ENCODE assay signal across 10 mouse cellular contexts in genomic region chr4:44084602-44085325, GRCm38 (mm10). TPM values are rescaled to one million over a fixed set of nuclear protein-coding genes. Genes with fewer than 3 reads are reported as not detected.
DNase-seq lines count a peak whose midpoint lies in the region; ATAC-seq and TF ChIP-seq lines count a peak whose summit lies in the region.
"Had no signal": no experiment of that assay in that cellular context is flagged by ENCODE, and none has a peak within 500 bp of the region (broad histone marks: within the 10 kb centered on the region; RNA-seq: fewer than 3 reads in every experiment).

No protein-coding gene starts in this region.

- no peaks in the 10 kb centered on the region for H3K4me1 ChIP-seq in heart, embryonic 11.5 days (ENCODE audit: control insufficient read depth, insufficient read depth, low read length)
- peaks cover 0 to 14% of the 10 kb centered on the region in 2 experiments; a peak in 2 of 4 replicates for H3K4me1 ChIP-seq in CH12.LX (ENCODE audit: control insufficient read depth in 1 of 2, insufficient read depth in 2 of 2)
- H3K4me1 ChIP-seq in intestine, postnatal 0 days (replicated peaks; ENCODE audit: control insufficient read depth, insufficient read depth, low read length): no peaks in the 10 kb centered on the region

- peak; percentile 67 for DNase-seq in heart, adult 11 months
- DNase-seq in layer of hippocampus, adult 2 months (ENCODE audit: low spot score in 2 of 2): no peak
- DNase-seq in layer of hippocampus, postnatal 10 days (ENCODE audit: low spot score in 2 of 2): no peak
- no peak for DNase-seq in CH12.LX (ENCODE audit: extremely low read depth)
- DNase-seq in cerebellum, adult 18-20 months: no peak
- DNase-seq in left cerebral cortex, postnatal 25 days (ENCODE audit: low spot score in 2 of 2): no peak
- DNase-seq: cerebellum, adult 9-11 months had no signal

- WGBS in heart, embryonic 11.5 days (ENCODE audit: insufficient replicate concordance): 81% methylated on average over 13 of the region's 13 CpGs
- WGBS in intestine, postnatal 0 days: 59% methylated on average over 13 of the region's 13 CpGs

- no peak overlapping the region for H3K4me2 ChIP-seq in heart, embryonic 11.5 days
- peak overlapping the region; percentile 54 for H3K4me2 ChIP-seq in CH12.LX (ENCODE audit: insufficient read depth, low read depth, poor library complexity, severe bottlenecking)
- H3K4me2 ChIP-seq in intestine, postnatal 0 days (replicated peaks; ENCODE audit: low read depth): peak overlapping the region; percentile 61

- H3K9ac ChIP-seq in heart, embryonic 11.5 days (ENCODE audit: low read depth, low read length): no peak overlapping the region
- no peak overlapping the region for H3K9ac ChIP-seq in CH12.LX (ENCODE audit: insufficient read depth, low read depth)
- H3K9ac ChIP-seq in intestine, postnatal 0 days (ENCODE audit: low read depth, low read length): no peak overlapping the region

- dilution Hi-C loops in CH12.LX (cut with MboI; ENCODE audit: extremely low pct_ligation_motif_present, extremely low pct_unique_long_range_greater_than_20kb, low sequenced_read_pairs): no loop called here

- no peak for TF ChIP-seq RAD21 in CH12.LX (IDR thresholded peaks at IDR 0.05; ENCODE audit: low read depth, low read length)

- no peak for TF ChIP-seq POLR2A in CH12.LX (IDR thresholded peaks at IDR 0.05; ENCODE audit: low read depth, low read length)

- H3K27me3 ChIP-seq in heart, embryonic 11.5 days (ENCODE audit: control insufficient read depth, insufficient read depth, low read length): no peaks in the 10 kb centered on the region
- H3K27me3 ChIP-seq in CH12.LX (replicated peaks): peaks cover 3% of the 10 kb centered on the region
- no peaks in the 10 kb centered on the region for H3K27me3 ChIP-seq in intestine, postnatal 0 days (replicated peaks; ENCODE audit: control insufficient read depth, insufficient read depth, low read length)

- no peaks in the 10 kb centered on the region for H3K9me3 ChIP-seq in heart, embryonic 11.5 days (replicated peaks; ENCODE audit: control insufficient read depth, low read length)
- peaks cover 2% of the 10 kb centered on the region for H3K9me3 ChIP-seq in CH12.LX (replicated peaks; ENCODE audit: low read length)
- H3K9me3 ChIP-seq in intestine, postnatal 0 days (ENCODE audit: control insufficient read depth): no peaks in the 10 kb centered on the region

- ATAC-seq in heart, embryonic 11.5 days (replicated peaks; ENCODE audit: insufficient number of reproducible peaks, low FRiP score, low TSS enrichment): no peak
- ATAC-seq in intestine, postnatal 0 days: peak; percentile 89
- ATAC-seq: hindbrain, embryonic 16.5 days had no signal

- H3K79me2 ChIP-seq in CH12.LX (replicated peaks; ENCODE audit: control insufficient read depth, extremely low read depth, insufficient read depth, poor library complexity, severe bottlenecking): no peaks in the 10 kb centered on the region

- intact Hi-C loops in left cerebral cortex, postnatal 25 days (cut with DNase I): no loop called here

- no peaks in the 10 kb centered on the region for H3K36me3 ChIP-seq in heart, embryonic 11.5 days (ENCODE audit: control insufficient read depth, insufficient read depth, low read length)
- no peaks in the 10 kb centered on the region for H3K36me3 ChIP-seq in CH12.LX (replicated peaks in 1 of 2; ENCODE audit: control insufficient read depth in 1 of 2, insufficient read depth in 1 of 2, low read length in 1 of 2)
- no peaks in the 10 kb centered on the region for H3K36me3 ChIP-seq in intestine, postnatal 0 days (ENCODE audit: control insufficient read depth, insufficient read depth)

- in situ Hi-C loops in CH12.LX (cut with MboI; ENCODE audit: low pct_ligation_motif_present, low pct_unique_long_range_greater_than_20kb, low sequenced_read_pairs): no loop called here

- no peak overlapping the region for H3K4me3 ChIP-seq in heart, embryonic 11.5 days (ENCODE audit: low read depth, low read length)
- H3K4me3 ChIP-seq in layer of hippocampus, adult 2 months: peak overlapping the region; percentile 23; the same call in 1 of the 2 replicates
- peak overlapping the region in 1 of 3 experiments; percentile 25 for H3K4me3 ChIP-seq in CH12.LX (replicated peaks in 1 of 3; ENCODE audit: low read depth in 2 of 3, low read length in 2 of 3, poor library complexity in 1 of 3)
- H3K4me3 ChIP-seq in intestine, postnatal 0 days (ENCODE audit: low read depth, low read length): peak overlapping the region; percentile 19

- H3K27ac ChIP-seq in heart, embryonic 11.5 days (ENCODE audit: low read depth, low read length): no peak overlapping the region
- H3K27ac ChIP-seq in layer of hippocampus, adult 2 months: no peak overlapping the region
- no peak overlapping the region for H3K27ac ChIP-seq in CH12.LX (ENCODE audit: insufficient read depth, low read depth)
- peak overlapping the region; percentile 30 for H3K27ac ChIP-seq in intestine, postnatal 0 days (ENCODE audit: low read depth, low read length)

- no peak for TF ChIP-seq EP300 in CH12.LX (IDR thresholded peaks at IDR 0.05; ENCODE audit: low read length)

- TF ChIP-seq CTCF in layer of hippocampus, adult 2 months (conservative IDR thresholded peaks at IDR 0.05): peak; percentile 40
- TF ChIP-seq CTCF in CH12.LX (conservative IDR thresholded peaks at IDR 0.05 in 1 of 2, IDR thresholded peaks at IDR 0.05 in 1 of 2; ENCODE audit: low read depth in 2 of 2, low read length in 2 of 2): peak in 1 of 2 experiments; percentile 48; a peak in 2 of 4 replicates
- TF ChIP-seq CTCF in intestine, postnatal 0 days (IDR thresholded peaks at IDR 0.05; ENCODE audit: low read depth): peak; percentile 59

TF ChIP-seq in CH12.LX, 34 proteins besides CTCF, POLR2A, EP300 and RAD21:
- TF ChIP-seq SMC3 (IDR thresholded peaks at IDR 0.05; ENCODE audit: low read depth, low read length) (peak; percentile 10; the same call in 1 of the 2 replicates), ELF1 (IDR thresholded peaks at IDR 0.05; ENCODE audit: low read depth, low read length) (no peak), IRF4 (IDR thresholded peaks at IDR 0.05; ENCODE audit: low read depth, low read length) (no peak), USF2 (conservative IDR thresholded peaks at IDR 0.05; ENCODE audit: low read depth, low read length) (no peak), GABPA (IDR thresholded peaks at IDR 0.05; ENCODE audit: insufficient replicate concordance, low read depth, low read length) (no peak), JUND (conservative IDR thresholded peaks at IDR 0.05; ENCODE audit: low read depth, low read length) (no peak), NRF1 (IDR thresholded peaks at IDR 0.05; ENCODE audit: low read depth, low read length) (peak; percentile 65), UBTF (IDR thresholded peaks at IDR 0.05; ENCODE audit: low read depth, low read length) (no peak), ZNF384 (IDR thresholded peaks at IDR 0.05; ENCODE audit: low read depth, low read length) (no peak)

RNA-seq across cellular contexts. Expression of gene Gne, which starts 0.8 kb away (rescaled TPM):
- 31.1 and 32.1 TPM in 2 replicates for polyA plus RNA-seq in heart, embryonic 11.5 days (2014; fragmentation: Nextera tagmentation; extraction: Ambion mirVana)
- 10 to 100 TPM; 47.4 to 53.1 TPM for total RNA-seq in layer of hippocampus, adult 2 months (2021)
- total RNA-seq in layer of hippocampus, postnatal 10 days (2021): 10 to 100 TPM; 42.9 to 43.5 TPM
- total RNA-seq in CH12.LX (2012; rRNA removed) (31.6 and 37.1 TPM in 2 replicates), CH12.LX (2014; rRNA removed) (23.6 and 35.3 TPM in 2 replicates)
- 34.4 and 35.5 TPM in 2 replicates for polyA plus RNA-seq in CH12.LX (2012; ENCODE audit: insufficient read length, low read depth)
- 22.2 and 30.4 TPM in 2 replicates for polyA plus RNA-seq in intestine, postnatal 0 days (2015; fragmentation: Nextera tagmentation; extraction: Ambion mirVana)
- 10 to 100 TPM; 42.9 to 49.7 TPM for total RNA-seq in left cerebral cortex, postnatal 25 days (2021)
